Mouse (Mus musculus): Measurements from ENCODE around the gene Ppp1r15b. TPM values are rescaled to one million over a fixed set of nuclear protein-coding genes. Genes with fewer than 3 reads are reported as not detected.

Gene Ppp1r15b
- polyA plus RNA-seq, 2 experiments: 29.9 to 38.5 TPM

- Histone ChIP-seq H3K4me1 (ENCODE audit: control insufficient read depth, insufficient read depth, low read length) (peaks cover 5% of the 10 kb centered on the region; the same call in 1 of the 2 replicates), H3K27me3 (ENCODE audit: control insufficient read depth, insufficient read depth, low read length) (no peaks in the 10 kb centered on the region), H3K4me3 (replicated peaks; ENCODE audit: low read length) (no peak overlapping the region), H3K4me2 (replicated peaks; ENCODE audit: low read depth, low read length, severe bottlenecking) (no peak overlapping the region), H3K36me3 (ENCODE audit: control insufficient read depth, insufficient read depth, low read length) (no peaks in the 10 kb centered on the region), H3K9me3 (ENCODE audit: control insufficient read depth, low read length) (no peaks in the 10 kb centered on the region), H3K9ac (ENCODE audit: low read depth, low read length, severe bottlenecking) (no peak overlapping the region), H3K27ac (replicated peaks; ENCODE audit: low read depth, low read length) (no peak overlapping the region)
- DNase-seq (ENCODE audit: low spot score): no peak
- ATAC-seq (ENCODE audit: low FRiP score, low read depth): no peak
- no peak for TF ChIP-seq POLR2A (IDR thresholded peaks at IDR 0.05; ENCODE audit: borderline replicate concordance, extremely low read depth, insufficient read depth, insufficient read length)
- 66% methylated on average over 9 of the region's 9 CpGs for WGBS
Observed at GRCm38 (mm10) chr1:133127328-133127727, 3.6 kb upstream of the Ppp1r15b start.

- H3K4me3 ChIP-seq (replicated peaks; ENCODE audit: low read length): no peak overlapping the region
- no peak for ATAC-seq (ENCODE audit: low FRiP score, low read depth)
- H3K4me1 ChIP-seq (ENCODE audit: control insufficient read depth, insufficient read depth, low read length): peaks cover 21% of the 10 kb centered on the region
- H3K9ac ChIP-seq (ENCODE audit: low read depth, low read length, severe bottlenecking): no peak overlapping the region
- H3K27ac ChIP-seq (replicated peaks; ENCODE audit: low read depth, low read length): no peak overlapping the region
- H3K27me3 ChIP-seq (ENCODE audit: control insufficient read depth, insufficient read depth, low read length): no peaks in the 10 kb centered on the region
- no peak for TF ChIP-seq POLR2A (IDR thresholded peaks at IDR 0.05; ENCODE audit: borderline replicate concordance, extremely low read depth, insufficient read depth, insufficient read length)
- DNase-seq (ENCODE audit: low spot score): no peak
- H3K36me3 ChIP-seq (ENCODE audit: control insufficient read depth, insufficient read depth, low read length): peaks cover 10% of the 10 kb centered on the region; the same call in 1 of the 2 replicates
- H3K9me3 ChIP-seq (ENCODE audit: control insufficient read depth, low read length): no peaks in the 10 kb centered on the region
- H3K4me2 ChIP-seq (replicated peaks; ENCODE audit: low read depth, low read length, severe bottlenecking): no peak overlapping the region
- 41% methylated on average over 16 of the region's 16 CpGs for WGBS
Observed at GRCm38 (mm10) chr1:133129471-133130221, 1.3 kb upstream of the Ppp1r15b start.

GRCm38 (mm10) chr1:133131561-133131905 is 590 bp downstream of the Ppp1r15b start:
- peaks cover 19% of the 10 kb centered on the region for H3K36me3 ChIP-seq (ENCODE audit: control insufficient read depth, insufficient read depth, low read length)
- H3K9me3 ChIP-seq (ENCODE audit: control insufficient read depth, low read length): no peaks in the 10 kb centered on the region
- H3K4me1 ChIP-seq (ENCODE audit: control insufficient read depth, insufficient read depth, low read length): peaks cover 34% of the 10 kb centered on the region
- peak overlapping the region; percentile 79 for H3K4me3 ChIP-seq (replicated peaks; ENCODE audit: low read length)
- no peak for DNase-seq (ENCODE audit: low spot score)
- 0 out of 2 replicates have a peak, but pooled peaks have one; percentile 12 for TF ChIP-seq POLR2A (IDR thresholded peaks at IDR 0.05; ENCODE audit: borderline replicate concordance, extremely low read depth, insufficient read depth, insufficient read length)
- H3K27ac ChIP-seq (replicated peaks; ENCODE audit: low read depth, low read length): peak overlapping the region; percentile 92
- no peaks in the 10 kb centered on the region for H3K27me3 ChIP-seq (ENCODE audit: control insufficient read depth, insufficient read depth, low read length)
- WGBS: under 1% methylated on average over 26 of the region's 35 CpGs
- H3K4me2 ChIP-seq (replicated peaks; ENCODE audit: low read depth, low read length, severe bottlenecking): peak overlapping the region; percentile 99
- ATAC-seq (ENCODE audit: low FRiP score, low read depth): no peak
- peak overlapping the region; percentile 85 for H3K9ac ChIP-seq (ENCODE audit: low read depth, low read length, severe bottlenecking)

GRCm38 (mm10) chr1:133131936-133132335 is 993 bp downstream of the Ppp1r15b start:
- H3K9me3 ChIP-seq (ENCODE audit: control insufficient read depth, low read length): no peaks in the 10 kb centered on the region
- H3K4me2 ChIP-seq (replicated peaks; ENCODE audit: low read depth, low read length, severe bottlenecking): peak overlapping the region; percentile 99
- no peak for ATAC-seq (ENCODE audit: low FRiP score, low read depth)
- peak overlapping the region; percentile 92 for H3K27ac ChIP-seq (replicated peaks; ENCODE audit: low read depth, low read length)
- TF ChIP-seq POLR2A (IDR thresholded peaks at IDR 0.05; ENCODE audit: borderline replicate concordance, extremely low read depth, insufficient read depth, insufficient read length): no peak
- H3K36me3 ChIP-seq (ENCODE audit: control insufficient read depth, insufficient read depth, low read length): peaks cover 23% of the 10 kb centered on the region
- H3K4me1 ChIP-seq (ENCODE audit: control insufficient read depth, insufficient read depth, low read length): peaks cover 34% of the 10 kb centered on the region
- H3K9ac ChIP-seq (ENCODE audit: low read depth, low read length, severe bottlenecking): peak overlapping the region; percentile 85
- DNase-seq (ENCODE audit: low spot score): no peak
- no peaks in the 10 kb centered on the region for H3K27me3 ChIP-seq (ENCODE audit: control insufficient read depth, insufficient read depth, low read length)
- H3K4me3 ChIP-seq (replicated peaks; ENCODE audit: low read length): peak overlapping the region; percentile 79
- under 1% methylated on average over 11 of the region's 11 CpGs for WGBS

- Histone ChIP-seq H3K36me3 (ENCODE audit: control insufficient read depth, insufficient read depth, low read length) (peaks cover 30% of the 10 kb centered on the region), H3K9ac (ENCODE audit: low read depth, low read length, severe bottlenecking) (peak overlapping the region; percentile 85), H3K4me2 (replicated peaks; ENCODE audit: low read depth, low read length, severe bottlenecking) (peak overlapping the region; percentile 99), H3K27me3 (ENCODE audit: control insufficient read depth, insufficient read depth, low read length) (no peaks in the 10 kb centered on the region), H3K4me3 (replicated peaks; ENCODE audit: low read length) (peak overlapping the region; percentile 79), H3K9me3 (ENCODE audit: control insufficient read depth, low read length) (no peaks in the 10 kb centered on the region), H3K4me1 (ENCODE audit: control insufficient read depth, insufficient read depth, low read length) (peaks cover 34% of the 10 kb centered on the region), H3K27ac (replicated peaks; ENCODE audit: low read depth, low read length) (no peak overlapping the region)
- DNase-seq (ENCODE audit: low spot score) (no peak), ATAC-seq (ENCODE audit: low FRiP score, low read depth) (no peak)
- no peak for TF ChIP-seq POLR2A (IDR thresholded peaks at IDR 0.05; ENCODE audit: borderline replicate concordance, extremely low read depth, insufficient read depth, insufficient read length)
- 9% methylated on average over 26 of the region's 26 CpGs for WGBS
Observed at GRCm38 (mm10) chr1:133132388-133133326, 1.7 kb downstream of the Ppp1r15b start.
